Mouse (Mus musculus): ENCODE data around the gene Dcun1d3.

DNA sequence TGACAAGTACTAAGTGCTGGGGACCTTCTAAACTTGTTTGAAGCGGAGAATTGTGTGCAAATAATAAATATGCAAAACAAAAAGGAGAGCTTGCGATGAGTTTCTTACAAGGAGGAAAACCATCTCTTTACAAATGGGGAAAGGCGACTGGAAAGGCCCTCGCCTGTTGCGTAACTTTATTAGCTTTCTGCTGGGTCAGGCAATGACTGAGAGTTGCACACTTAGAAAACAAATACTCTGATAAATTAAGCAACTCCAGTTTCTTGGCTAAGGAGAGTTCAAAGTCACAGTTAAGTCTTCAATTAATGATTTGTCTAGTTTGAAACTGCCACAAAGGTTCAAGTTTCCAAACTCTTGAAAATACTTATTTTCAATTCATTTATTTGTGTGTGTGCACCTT, 15.8 kb downstream of the Dcun1d3 start:
- TF ChIP-seq CTCF (IDR thresholded peaks at IDR 0.05; ENCODE audit: low read depth, low read length) (no peak), POLR2A (IDR thresholded peaks at IDR 0.05; ENCODE audit: borderline replicate concordance, low read depth, low read length) (no peak)
